Mouse (Mus musculus): Measurements from ENCODE around the gene Dppa4.

The Dppa4 gene

DNA sequence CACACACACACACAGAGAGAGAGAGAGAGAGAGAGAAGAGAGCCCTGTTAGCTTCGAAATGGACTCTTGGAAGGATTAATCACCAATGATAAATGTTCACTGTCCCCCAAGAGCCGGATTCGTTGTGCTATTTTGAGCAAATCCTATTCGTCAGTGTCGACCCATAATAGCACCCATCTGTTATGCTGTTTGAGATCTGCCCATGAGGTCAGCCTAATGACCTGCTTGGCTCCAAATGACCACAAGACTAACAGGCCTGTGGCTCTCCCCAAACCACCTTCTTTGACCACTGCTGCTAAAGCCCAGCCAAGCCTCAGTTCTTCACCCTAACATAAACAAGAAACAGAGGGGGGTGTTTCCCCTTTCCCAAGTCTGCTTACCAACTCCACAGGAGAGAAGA lies 43.4 kb downstream of the Dppa4 start:
- peak; percentile 26 to 61 for DNase-seq

DNA sequence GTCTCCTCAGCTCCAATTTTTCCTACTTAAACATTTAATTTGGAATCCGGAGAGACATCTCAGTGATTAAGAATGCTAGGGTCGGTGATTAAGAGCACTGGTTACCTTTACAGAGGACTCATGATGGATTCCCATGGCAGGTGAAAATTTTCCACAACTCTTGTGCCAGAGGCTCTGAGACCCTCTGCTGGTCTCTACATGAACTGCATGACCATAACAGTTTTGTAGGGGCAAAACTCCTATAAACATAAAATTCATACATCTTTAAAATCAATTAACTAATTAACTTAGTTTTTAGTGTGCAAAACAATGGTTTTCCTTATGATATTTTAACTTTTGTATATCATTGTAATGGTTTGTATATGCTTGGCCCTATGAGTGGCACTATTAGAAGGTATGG lies 44.9 kb downstream of the Dppa4 start:
- no peak for DNase-seq

DNA sequence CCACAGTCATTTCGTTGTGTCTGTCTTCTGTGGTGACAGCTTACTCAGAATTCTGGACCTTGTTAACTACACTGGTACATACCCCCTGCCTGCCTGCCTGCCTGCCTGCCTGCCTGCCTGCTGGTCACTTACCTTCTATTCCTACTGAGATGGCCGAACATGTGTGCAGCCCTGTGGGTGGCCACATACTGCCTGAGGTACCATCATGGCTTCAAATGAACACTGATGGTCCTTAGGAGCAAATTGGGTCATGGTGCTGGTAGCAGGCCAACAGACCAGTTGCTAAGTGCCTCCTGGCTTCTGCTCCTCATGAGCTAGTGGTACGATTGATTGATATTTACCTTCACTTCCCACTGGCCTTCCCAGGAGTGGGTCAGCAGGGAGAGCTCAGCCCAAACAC lies 48.3 kb downstream of the Dppa4 start:
- DNase-seq: peak; percentile 77 to 87

DNA sequence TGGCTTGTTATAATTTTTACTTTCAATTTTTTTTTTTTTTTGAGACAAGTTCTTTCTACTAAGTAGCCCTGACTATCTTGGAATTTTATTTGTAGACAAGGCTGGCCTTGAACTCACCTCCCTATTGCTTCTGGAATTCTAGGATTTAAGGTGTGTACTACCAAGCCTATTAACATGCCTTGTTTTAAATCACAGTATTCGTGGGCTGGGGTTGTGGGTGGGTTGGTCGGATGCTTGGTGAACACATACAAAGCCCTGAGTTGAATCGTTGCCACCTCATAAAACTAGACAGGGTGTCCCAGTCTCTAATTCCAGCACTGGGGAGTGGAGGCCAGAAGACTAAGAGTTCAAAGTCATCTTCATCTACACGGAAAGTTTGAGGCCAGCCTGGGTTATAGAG lies 51.8 kb downstream of the Dppa4 start:
- DNase-seq: no peak

Measured in cerebellum, postnatal 14 days (tissue).